Mouse (Mus musculus) regulatory T cell (primary cell): Measurements from ENCODE around the gene Atp6v1e1.
"Not testable (repeated sequence)": the region's sequence is repeated elsewhere in the genome, so short reads cannot be mapped to it uniquely, and the experiment has no call there.

ENCODE experiments used
- in situ Hi-C: fragments of 300-600 bp; cut with MboI, MseI; formaldehyde crosslinking; loops from one replicate; pipeline ENCODE4 v1.15.1; 2025; ENCODE audit warnings: high pct_unique_total_duplicates

Atp6v1e1 gene

DNA sequence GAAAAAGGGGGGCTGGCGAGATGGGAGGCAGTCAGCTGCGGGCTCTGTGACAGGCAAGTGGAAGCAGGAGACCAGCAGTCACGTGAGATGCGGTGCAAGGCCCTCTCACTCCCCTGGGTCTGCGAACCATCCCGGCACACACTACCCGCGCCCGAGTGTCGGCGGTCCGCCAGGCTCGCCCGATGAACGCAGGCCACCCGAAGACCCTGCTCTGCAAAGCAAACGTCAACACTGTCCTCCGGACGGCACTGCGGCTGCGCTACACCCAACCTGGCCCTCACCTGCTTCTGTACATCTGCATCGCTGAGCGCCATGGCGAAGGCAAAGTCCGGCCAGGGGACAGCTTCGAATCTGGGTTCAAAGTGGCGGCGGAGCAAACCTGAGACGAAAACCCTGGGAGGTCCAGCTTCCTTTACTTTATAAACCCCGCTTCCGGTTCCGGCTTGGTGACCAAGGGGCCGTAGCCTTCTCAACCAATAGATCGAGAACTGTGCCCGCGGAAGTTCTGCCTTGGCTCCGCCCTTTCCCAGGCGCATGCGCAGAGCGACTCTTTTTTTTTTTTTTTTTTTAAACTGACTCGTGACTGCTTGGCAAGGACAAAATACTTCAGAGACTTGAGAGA, at the start of gene Atp6v1e1:
Gene Atp6v1e1, minus strand, starts transcription at position 487 of the 622 bp plus-strand sequence.
- in situ Hi-C loops: no loop called here

DNA sequence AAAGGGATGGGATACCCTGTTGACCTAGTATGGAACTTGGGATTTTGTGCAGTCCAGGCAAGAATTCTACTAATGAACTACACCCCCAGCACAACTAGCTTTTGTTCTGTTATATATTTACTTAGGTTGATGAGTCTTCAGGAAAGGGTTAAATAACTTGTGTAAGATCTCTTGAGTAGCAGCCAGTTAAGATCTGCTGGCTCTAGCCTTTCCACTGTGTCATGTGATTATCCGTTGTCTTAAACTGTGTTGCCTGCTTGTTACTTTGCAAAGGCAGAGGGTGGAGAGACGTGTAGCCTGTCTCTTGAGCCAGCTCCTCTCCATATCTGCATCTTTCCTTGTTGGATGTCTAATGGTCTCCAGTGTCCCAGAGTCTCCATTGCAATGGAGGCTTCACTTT, 48.7 kb upstream of the Atp6v1e1 start:
- in situ Hi-C loops: no loop called here

DNA sequence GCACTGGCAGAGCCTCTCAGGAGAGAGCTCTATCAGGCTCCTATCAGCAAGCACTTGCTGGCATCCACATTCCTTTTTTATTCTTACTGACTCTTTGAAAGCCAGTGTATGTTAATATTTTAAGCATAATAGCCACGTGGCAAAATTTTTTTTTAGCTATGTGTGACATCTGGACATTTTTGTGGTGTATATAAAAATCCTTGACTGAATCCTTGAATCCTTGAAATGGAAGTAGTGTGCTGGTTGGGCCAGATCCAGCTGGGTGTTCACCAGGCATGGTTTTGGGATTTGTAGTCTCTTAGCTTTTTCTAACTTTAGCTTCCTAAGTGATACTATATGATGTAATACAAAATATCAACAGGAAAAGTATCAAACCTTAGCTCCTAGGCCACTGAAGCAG, 46.2 kb upstream of the Atp6v1e1 start:
- in situ Hi-C loops: no loop called here

DNA sequence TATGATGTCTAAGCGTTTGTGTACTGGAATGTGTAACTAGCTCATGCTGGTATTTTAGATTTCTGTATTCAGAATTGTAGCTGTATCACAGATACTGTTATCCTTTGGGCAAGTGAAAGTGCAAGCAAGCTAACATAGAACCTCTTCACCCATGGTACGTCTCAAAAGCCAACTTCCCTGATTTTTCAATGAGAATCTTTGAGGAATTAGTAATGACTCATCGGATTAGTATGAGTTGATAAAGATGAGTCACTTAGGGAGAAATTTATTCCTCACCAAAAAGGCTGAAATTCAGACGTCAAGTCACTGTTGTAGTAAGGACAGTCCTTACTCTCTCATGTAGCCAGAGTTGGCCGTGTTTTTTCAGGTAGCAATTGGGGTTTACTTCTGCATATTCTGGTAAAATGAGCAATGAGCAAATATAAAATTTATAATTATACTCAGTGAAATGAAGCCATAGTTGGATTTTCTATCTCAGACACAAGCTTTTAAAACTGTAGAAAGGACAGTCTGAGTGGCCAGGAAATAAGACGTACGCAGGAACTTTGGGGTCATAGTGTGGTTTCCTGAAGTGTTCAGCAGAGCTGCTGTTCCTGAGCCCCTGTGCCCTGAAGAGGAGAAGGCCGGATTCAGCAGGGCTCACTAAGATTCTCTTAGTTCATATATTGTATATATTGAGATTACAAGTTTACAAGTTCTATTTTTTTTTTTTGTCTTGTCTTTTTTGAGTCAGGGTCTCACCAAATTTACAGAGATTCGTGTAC, 43.6 kb upstream of the Atp6v1e1 start:
- in situ Hi-C loops: no loop called here

DNA sequence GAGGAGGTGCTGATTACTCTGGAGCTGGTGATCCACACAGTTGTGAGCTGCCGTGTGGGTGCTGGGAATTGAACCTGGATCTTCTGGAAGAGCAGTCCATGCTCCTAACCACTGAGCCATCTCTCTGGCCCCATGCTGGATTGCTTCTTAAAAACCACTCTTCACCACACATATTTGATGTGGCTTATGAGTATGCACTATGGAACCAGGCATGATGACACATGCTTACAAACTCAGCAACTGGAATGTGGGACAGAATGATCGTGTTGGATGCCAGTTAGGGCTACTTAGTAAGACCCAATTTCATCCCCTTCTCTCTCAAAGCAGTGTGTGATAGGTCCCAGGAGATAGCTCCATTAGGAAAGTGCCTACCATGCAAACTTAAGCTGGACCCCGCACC, 37.5 kb upstream of the Atp6v1e1 start:
- in situ Hi-C loops: no loop called here

DNA sequence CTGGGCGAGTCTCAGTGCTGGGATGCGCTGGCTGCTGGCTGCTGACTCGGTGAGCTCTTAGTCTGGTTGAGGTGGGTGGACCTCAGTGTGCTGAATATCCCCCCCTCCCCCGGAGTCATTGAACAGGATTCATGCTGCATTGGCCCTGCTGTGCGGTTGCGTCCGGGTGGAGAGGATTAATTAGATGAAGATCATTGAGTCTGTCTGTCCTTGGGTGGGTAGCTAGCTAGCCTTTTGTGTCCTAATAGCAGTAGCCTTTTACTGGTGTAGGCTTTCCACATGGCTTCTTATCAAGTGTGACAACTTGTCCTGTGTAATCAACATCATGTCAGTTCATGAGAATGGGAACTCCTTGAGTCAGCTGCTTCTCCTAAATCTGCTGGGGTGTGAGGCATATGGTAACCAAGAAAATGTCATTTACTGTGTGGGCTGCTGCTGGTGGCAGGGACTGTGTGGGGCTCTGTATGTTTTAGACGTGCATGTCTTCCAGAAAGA, 35.7 kb upstream of the Atp6v1e1 start:
- in situ Hi-C loops: no loop called here

DNA sequence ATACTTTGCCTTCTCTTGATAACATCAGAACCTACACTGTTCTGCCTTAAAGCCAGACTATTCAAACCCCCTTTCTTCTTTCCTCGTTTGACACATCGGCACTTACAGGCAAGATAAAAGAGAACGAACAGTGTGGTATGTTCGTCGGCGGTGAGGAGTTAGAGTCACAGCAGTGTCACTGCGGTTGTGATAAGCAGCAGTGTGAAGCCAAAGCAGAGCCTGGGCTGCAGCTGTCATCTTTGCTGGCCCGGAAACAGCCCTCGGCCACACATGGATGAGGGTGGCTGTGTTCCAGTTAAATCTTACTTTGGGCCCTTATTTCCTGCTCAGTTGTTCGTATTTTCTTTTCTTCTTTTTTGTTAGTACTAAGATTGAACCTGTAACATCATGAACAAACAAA, 31.8 kb upstream of the Atp6v1e1 start:
- in situ Hi-C loops: no loop called here

DNA sequence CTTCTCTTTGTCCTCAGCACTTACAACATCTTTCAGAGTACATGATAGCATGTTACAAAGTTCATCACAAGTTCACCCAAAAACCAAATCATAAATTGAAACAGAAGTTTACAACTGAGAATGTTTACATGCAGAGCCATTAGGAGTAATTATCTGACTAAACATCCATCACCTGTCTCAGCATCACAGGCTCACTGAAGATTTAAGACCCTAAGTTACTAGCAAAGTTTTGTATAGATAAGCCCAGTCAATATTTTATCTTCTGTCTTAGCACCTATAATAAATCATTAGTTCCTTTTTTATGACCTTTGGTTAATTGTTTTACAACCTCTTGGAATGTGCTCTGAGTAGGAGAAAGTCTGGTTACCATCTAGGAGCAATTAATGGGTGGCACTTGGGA, 28.1 kb upstream of the Atp6v1e1 start:
- in situ Hi-C loops: not testable (repeated sequence)

DNA sequence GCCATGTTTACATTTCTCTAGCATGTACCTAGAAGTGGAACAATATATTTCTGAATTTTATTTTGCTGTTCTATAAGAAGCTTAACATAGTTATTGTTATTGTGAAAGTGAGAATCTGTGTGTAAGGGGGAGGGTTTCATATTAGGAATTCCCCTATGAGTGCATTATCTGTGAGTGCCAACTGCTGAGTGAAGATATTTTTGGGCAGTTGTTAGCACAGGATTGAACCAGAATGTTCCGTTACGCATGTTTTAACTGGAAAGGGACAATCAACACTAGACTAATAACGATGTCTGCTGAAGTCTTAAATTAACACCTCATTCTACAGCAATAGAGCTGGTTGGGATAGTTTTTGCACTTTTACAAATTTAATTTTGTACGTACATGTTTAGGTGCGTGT, 19.2 kb upstream of the Atp6v1e1 start:
- in situ Hi-C loops: no loop called here

DNA sequence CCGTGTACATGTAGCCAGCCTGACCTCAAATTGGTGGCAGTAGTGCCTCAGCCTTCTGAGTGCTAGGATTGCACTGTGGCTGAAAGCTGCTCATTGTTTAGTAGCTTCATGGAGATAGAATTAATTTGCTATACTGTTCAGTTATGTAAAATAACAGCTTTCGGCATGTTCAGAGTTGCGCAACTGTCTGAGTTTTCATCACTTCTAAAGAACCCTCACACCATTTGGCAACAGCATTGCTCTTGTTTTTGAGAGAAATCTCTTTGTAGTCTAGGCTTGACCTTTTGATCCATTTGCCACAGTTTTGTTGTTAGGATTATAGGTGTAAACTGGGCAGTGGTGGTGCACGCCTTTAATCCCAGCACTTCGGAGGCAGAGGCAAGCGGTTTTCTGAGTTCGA, 17.7 kb upstream of the Atp6v1e1 start:
- in situ Hi-C loops: no loop called here

DNA sequence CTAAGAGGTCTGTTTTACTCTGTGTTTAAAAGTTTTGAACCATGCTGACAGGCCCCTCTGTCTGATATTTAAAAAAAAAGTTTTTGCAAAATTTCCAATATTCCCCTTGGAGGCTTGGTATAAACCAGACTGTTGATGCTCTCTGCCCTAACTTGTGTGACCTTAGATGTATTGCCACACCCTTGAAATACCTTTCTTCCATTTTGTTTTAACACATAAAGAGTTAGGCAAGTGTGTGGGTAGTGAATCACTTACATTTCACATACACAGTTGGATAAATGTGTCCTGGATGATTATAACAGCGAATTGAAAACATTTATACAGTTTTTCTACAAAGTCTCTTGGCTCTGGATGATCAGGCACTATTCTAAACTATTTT, 14.5 kb upstream of the Atp6v1e1 start:
- in situ Hi-C loops: no loop called here

DNA sequence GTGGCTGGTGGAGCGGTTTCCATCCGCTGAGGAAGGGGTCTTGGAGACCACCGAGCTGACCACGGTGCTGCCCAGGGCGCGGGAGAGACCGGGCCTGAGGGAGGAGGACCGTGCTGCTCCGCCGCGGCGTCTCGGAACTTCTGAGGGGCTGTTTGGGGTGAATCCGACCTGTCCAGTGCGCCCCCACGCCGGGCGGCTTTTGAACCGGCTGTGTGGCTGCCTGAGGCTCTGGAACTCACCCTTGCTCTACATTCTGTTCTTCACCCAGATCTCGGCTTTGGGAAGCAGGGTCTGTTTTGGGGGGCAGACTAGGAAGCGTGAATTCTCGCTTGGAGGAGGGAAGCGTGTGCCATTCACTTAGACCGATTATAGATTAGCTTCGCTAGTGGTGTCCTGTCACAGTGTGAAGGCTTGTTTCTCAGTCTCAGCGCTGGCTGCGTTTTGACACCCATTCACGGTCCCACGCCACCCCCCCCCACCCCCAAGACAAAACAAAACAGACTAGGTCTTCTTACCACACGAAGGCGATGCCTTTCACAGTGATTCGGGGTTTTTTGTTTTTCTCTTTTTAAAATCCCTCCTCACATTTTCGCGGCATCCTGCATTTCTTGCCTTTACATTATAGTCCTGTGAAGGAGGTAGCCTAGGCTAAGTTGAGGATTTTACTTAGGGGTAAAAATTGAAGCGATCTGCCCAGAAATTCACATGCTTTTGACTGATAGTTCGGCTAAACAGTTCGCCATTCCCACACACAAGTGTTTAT, 14.0 kb upstream of the Atp6v1e1 start:
- in situ Hi-C loops: no loop called here

DNA sequence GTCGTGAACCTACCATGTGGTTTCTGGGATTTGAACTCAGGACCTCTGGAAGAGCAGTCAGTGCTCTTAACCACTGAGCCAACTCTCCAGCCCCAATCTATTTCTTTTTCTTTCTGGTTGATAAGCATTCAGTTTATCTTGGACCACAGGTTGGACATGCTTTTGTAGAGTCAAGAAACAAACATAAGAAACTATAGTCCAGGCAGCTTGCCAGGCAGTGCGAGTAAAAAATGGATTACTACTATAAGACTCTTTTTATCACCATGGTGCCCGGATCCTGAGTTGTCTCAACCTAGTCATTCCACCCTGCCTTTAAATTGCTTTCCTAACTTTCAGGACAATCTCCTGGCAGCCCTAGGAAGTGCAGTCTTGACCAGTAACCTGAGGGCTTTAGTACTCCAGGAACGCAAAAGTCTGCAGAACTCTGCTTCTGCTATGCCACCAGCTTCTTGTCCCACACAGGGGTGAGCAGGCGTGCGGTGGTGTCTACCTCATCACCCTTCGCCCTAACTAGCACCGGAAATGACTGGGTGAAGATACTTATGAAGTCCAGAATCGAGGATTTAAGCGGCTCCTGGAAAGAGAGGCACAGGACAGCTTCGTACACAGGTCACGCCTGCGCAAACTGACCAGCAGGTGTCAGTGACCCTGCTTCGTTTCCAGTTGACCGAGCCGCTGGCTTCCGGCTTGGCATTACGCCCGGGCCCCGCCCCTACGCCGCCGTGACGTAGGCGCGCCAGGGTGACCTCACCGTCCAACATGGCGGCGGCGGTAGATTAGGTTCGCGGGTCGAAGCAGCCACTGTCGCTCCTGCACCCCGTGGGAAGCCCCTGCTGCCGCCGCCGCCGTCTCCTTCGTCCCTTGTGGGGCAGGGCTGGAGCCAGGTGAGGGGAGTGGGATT, 13.1 kb upstream of the Atp6v1e1 start, which contains the start of gene Bcl2l13:
Gene Bcl2l13, plus strand, starts transcription at position 739 of the 901 bp plus-strand sequence.
- in situ Hi-C loops: no loop called here

DNA sequence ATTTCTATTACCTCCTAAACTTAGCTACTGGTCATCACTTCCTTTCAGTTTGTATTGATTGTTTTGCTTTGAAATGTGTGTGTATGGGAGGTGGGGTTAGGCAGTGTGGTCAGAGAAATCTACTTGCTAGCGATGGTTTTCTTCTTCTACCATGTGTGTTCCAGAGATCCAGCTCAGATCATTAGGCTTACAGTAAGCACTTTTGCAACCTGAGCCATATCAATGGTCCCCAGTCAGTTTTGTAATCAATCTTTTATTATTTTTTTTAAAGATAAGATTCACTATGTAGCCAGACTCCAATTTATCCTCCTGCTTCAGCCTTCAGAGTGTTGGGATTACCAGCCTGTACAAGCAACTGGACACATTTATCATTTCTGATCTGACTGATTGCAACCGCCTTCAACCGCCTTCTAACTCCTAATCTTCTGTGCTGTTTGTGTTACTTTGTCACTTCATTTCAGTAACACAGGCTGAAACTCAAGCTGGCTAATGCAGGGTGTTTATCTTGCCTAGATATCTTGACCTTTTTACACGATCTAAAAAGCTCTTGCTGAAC, 12.3 kb upstream of the Atp6v1e1 start:
- in situ Hi-C loops: no loop called here

DNA sequence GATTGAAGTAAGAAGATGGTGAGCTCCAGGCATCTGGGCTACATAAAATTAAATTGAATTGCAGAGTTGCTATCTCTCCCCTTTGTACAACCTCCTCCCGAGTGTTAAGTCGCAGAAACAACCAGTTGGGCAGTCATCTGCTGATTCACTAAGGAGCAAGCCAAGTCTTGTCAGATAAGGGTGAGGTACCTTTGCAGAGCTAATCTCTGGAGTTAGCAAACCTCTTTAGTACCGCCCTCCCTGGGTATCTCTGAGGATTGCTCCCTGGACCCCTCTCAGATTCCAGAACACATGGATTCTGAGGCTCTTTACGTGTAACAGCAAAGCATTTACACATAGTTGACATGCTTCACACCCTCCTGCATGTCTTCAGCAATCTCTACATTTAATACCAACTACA, 9.5 kb upstream of the Atp6v1e1 start:
- in situ Hi-C loops: no loop called here

DNA sequence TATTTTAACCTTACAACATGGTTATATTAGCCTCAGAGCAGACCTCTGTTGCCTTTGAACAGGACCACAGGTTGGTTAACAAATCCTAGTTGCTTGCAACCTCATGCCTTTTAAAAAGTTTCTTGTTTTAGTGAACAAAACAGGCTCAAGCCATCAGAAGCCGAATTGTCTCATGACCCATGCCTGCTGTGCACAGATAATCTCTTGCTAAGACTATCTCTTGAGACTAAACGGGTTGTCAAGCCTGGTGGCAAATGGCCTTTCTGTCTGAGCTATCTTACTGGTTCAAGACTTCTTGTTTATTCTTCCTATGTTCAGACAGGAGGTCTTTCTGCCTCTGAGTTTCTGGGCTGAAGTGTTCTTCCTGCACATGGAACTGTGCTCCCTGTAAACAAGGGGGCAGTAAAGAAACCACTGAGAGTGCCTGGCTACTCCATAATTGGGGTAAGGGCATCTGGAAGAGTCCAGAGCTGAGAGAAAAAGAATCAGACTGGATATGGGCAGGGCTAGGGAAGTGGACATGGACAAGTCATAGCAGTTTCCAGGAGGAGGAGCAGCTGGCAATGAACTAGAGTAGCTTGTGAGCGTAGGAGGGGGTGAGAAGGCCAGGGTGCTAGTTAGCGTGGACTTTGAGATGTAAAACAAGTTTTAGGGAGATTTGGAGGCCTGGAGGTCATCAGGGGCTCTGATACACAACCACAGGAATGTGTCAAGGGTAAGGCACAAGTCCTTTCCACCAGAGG, 8.4 kb upstream of the Atp6v1e1 start:
- in situ Hi-C loops: no loop called here

DNA sequence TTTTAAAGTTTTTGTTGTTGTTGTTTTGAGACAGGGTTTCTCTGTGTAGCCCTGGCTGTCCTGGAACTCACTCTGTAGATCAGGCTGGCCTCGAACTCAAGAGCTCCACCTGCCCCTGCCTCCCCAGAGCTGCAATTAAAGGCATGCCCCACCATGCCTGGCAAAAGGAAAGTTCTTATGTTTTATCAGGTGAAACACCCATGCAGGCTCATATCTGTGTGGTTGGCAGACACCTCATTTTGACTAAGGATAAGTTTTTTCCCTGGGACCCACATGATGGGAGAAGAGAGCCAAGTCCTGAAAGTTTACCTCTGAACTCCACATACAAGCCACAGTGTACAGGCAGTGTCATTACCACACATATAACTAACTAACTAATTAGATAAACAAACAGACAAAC, 7.5 kb upstream of the Atp6v1e1 start:
- in situ Hi-C loops: no loop called here

DNA sequence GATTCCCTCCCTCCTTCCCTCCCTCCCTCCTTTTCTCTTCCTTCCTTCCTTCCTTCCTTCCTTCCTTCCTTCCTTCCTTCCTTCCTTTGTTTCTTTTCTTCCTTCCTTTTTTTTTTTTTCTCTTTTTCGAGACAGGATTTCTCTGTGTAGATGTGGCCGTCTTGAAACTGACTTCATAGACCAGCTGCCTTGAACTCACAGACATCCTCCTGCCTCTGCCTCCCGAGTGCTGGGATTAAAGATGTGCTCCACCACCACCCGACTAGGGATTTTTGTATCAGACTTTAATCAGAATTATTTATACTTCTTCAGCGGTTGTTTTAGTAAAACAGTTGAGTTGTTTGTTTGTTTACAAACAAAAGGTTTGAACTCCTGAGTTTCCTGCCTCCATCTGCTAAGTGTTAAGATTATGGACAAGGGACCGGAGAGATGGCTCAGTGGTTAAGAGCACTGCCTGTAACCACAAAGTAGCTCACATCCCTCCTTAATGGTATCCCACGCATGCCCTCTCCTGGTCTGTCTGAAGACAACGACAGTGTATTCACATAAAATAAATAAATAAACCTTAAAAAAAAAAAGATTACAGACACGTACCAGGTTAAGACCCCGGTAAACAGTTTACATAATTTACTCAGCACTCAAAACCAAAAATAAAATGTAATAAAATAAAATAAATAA, 483 bp upstream of the Atp6v1e1 start:
- in situ Hi-C loops: no loop called here

DNA sequence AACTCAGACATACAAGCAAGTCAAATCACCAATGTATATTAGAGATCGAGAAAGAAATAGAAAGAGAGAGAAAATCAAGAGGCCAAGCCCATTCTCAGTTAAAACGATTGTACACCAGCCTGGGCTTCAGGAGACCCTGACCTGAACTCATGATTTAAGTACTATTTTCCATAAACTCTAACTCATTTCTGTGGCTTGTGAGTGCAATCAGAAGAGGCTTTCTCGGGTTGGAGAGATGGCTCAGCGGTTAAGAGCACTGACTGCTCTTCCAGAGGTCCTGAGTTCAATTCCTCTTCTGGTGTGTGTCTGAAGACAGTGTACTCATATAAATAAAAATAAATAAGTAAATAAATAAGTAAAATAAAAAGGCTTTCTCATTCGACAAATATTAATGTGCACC, 878 bp downstream of the Atp6v1e1 start:
- in situ Hi-C loops: no loop called here

DNA sequence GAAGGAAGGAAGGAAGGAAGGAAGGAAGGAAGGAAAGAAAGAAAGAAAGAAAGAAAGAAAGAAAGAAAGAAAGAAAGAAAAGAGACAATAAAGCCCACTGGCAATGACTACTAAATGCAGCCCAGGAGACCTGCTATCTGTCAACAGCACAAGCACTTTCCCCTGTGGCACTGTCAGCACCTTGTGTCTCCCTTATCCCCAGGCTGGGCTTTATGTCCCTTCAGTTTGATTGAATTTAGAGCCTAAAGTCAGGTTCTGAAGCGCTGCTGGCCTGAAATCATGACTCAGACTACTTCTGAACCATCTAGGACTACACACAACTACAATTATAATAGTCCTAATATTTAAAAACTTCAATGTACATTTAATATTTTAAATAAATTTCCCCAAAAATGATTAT, 1.7 kb downstream of the Atp6v1e1 start:
- in situ Hi-C loops: no loop called here
